Mouse (Mus musculus): ENCODE results near the gene Casc1. TPM values are rescaled to one million over a fixed set of nuclear protein-coding genes. Genes with fewer than 3 reads are reported as not detected.

Casc1 gene
- polyA plus RNA-seq (2015; fragmentation: Nextera tagmentation; extraction: Ambion mirVana), result 0.13 and 0.29 TPM in 2 replicates

DNA sequence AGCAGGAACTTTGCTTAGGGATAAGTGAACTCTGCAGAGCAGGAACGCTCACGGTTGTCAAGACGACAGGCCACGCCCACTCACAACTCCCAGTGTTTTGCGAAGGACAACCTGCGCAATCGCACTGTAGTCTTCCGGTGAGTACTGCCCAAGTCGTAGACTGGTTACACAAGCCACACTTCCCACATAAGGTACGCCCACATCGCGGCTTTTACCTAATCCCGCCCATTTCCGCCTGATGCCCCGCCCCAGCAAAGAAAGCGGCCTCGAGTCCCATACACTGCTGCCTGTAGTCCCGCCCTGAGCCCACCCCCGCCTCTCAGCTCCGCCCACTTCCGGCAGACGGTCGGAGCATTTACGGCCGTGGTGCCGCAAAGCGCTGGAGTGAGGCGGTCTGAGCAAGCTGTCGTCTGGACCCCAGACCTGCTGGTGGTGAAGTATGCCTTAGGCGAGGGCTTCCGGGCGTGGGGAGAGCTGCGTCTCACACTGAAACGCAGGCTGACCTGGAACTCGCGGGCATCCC is at the start of gene Casc1, which contains the start of gene Etfrf1:
Gene Casc1, minus strand, starts transcription at position 190 of the 523 bp plus-strand sequence.
Gene Etfrf1, plus strand, starts transcription at position 319 of the 523 bp plus-strand sequence.

DNA sequence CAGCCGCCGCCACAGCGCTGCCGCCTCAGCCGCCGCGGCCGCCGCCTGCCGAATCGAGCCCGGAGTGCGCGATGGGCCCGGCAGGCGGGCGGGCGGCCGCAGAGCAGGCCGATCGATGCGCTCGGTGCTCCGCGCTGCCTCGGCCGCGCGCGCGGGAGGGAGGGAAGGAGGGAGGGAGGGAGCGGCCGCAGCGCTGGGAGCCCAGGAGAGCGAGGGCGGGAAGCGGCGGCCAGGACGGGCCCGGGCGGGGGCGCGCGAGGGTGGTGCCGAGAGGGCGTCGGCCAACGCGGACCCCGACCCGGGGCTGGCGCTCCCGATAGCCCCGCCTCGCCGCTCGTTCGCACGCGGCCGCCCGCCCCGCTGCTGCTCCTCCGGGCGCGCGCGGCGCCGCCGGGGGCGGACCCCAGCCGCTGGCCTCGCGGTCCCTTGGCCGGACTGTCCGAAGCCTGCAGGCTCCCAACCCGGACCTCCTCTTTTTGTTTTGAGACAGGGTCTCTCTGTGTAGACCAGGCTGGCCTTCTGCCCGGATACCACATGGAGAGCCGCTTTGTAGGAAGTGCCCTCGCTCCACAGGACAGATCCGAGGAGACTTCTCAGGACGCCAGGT is 39.5 kb upstream of the Casc1 start, which contains the start of gene Kras:
Gene Kras, minus strand, starts transcription at position 55 of the 607 bp plus-strand sequence.

Other genes starting within 250 kb of the Casc1 start
- gene Bcat1, start 134.8 kb downstream of the Casc1 start, polyA plus RNA-seq (2015; fragmentation: Nextera tagmentation; extraction: Ambion mirVana), result 7.7 and 10.5 TPM in 2 replicates
- gene Lrmp, start 95.4 kb downstream of the Casc1 start, polyA plus RNA-seq (2015; fragmentation: Nextera tagmentation; extraction: Ambion mirVana), result 2.9 and 6.1 TPM in 2 replicates
- gene Etfrf1, start 129 bp upstream of the Casc1 start, polyA plus RNA-seq (2015; fragmentation: Nextera tagmentation; extraction: Ambion mirVana), result 74.0 and 75.5 TPM in 2 replicates
- 28.4 and 43.6 TPM in 2 replicates for gene Kras, start 39.2 kb upstream of the Casc1 start, polyA plus RNA-seq (2015; fragmentation: Nextera tagmentation; extraction: Ambion mirVana)

All from skeletal muscle tissue, postnatal 0 days (tissue).